Comparison of ENCODE assay signal across 10 mouse cellular contexts in genomic region chr7:140062307-140062706, GRCm38 (mm10). TPM values are rescaled to one million over a fixed set of nuclear protein-coding genes. Genes with fewer than 3 reads are reported as not detected.
DNase-seq lines count a peak whose midpoint lies in the region; ATAC-seq and TF ChIP-seq lines count a peak whose summit lies in the region.
"Had no signal": no experiment of that assay in that cellular context is flagged by ENCODE, and none has a peak within 500 bp of the region (broad histone marks: within the 10 kb centered on the region; RNA-seq: fewer than 3 reads in every experiment).

No protein-coding gene starts in this region.

- no peak overlapping the region for H3K9ac ChIP-seq in midbrain, embryonic 14.5 days (replicated peaks; ENCODE audit: low read length)
- H3K9ac ChIP-seq: liver, embryonic 15.5 days had no signal

- DNase-seq in cerebellum, adult 2 months, result no peak
- no peak for DNase-seq in cerebellum, adult 11 months
- DNase-seq in thymus, postnatal 4 days, result peak; percentile 44
- DNase-seq in thymus, adult 2 months, result no peak
- DNase-seq in kidney, adult 9 months, result peak; percentile 33
- peak; percentile 59 for DNase-seq in midbrain, embryonic 14.5 days
- DNase-seq in right cerebral cortex, postnatal 36 days (ENCODE audit: low spot score in 2 of 2), result no peak
- no peak for DNase-seq in cerebellum, adult 9-11 months

- WGBS in cerebellum, adult 2 months, result 18% methylated on average over 11 of the region's 11 CpGs
- 36% methylated on average over 11 of the region's 11 CpGs for WGBS in thymus, adult 2 months
- 8% methylated on average over 11 of the region's 11 CpGs for WGBS in midbrain, embryonic 14.5 days

- 0 out of 2 replicates have a peak, but pooled peaks cover 3% of the 10 kb centered on the region for H3K4me1 ChIP-seq in cerebellum, adult 2 months (ENCODE audit: control insufficient read depth, insufficient read depth, low read length)
- 0 out of 2 replicates have a peak, but pooled peaks cover 5% of the 10 kb centered on the region for H3K4me1 ChIP-seq in thymus, adult 2 months (replicated peaks; ENCODE audit: control insufficient read depth, insufficient read depth, low read length)
- H3K4me1 ChIP-seq in midbrain, embryonic 14.5 days (ENCODE audit: control insufficient read depth, insufficient read depth, low read length), result peaks cover 45% of the 10 kb centered on the region

- H3K9me3 ChIP-seq in midbrain, embryonic 14.5 days (ENCODE audit: control insufficient read depth, low read length), result no peaks in the 10 kb centered on the region
- H3K9me3 ChIP-seq: liver, embryonic 15.5 days had no signal

- no peak overlapping the region for H3K4me3 ChIP-seq in cerebellum, adult 2 months (replicated peaks; ENCODE audit: insufficient read depth, low read depth, low read length)
- H3K4me3 ChIP-seq in thymus, adult 2 months (ENCODE audit: control insufficient read depth, insufficient read depth, low read length), result no peak overlapping the region
- H3K4me3 ChIP-seq in midbrain, embryonic 14.5 days (replicated peaks; ENCODE audit: low read depth, low read length), result no peak overlapping the region
- H3K4me3 ChIP-seq: erythroblast, embryonic 14.5 days; liver, embryonic 15.5 days had no signal

- no peak for TF ChIP-seq POLR2A in cerebellum, adult 2 months (IDR thresholded peaks at IDR 0.05; ENCODE audit: borderline replicate concordance, insufficient read depth, low read length)
- TF ChIP-seq POLR2A in thymus, adult 2 months (IDR thresholded peaks at IDR 0.05; ENCODE audit: control insufficient read depth, extremely low read depth, insufficient read depth, low read length, poor library complexity), result no peak

- peak; percentile 42; the same call in 1 of the 2 replicates for TF ChIP-seq CTCF in cerebellum, adult 2 months (IDR thresholded peaks at IDR 0.05; ENCODE audit: borderline replicate concordance, insufficient read depth, low read depth, low read length)
- no peak for TF ChIP-seq CTCF in thymus, adult 2 months (IDR thresholded peaks at IDR 0.05; ENCODE audit: borderline replicate concordance, control insufficient read depth, extremely low read depth, insufficient read depth, low read length, poor library complexity)

- H3K27ac ChIP-seq in cerebellum, adult 2 months (ENCODE audit: insufficient read depth, low read length), result no peak overlapping the region
- H3K27ac ChIP-seq in thymus, adult 2 months (ENCODE audit: control insufficient read depth, insufficient read depth, low read length), result no peak overlapping the region
- H3K27ac ChIP-seq in midbrain, embryonic 14.5 days (replicated peaks; ENCODE audit: low read depth, low read length), result no peak overlapping the region
- H3K27ac ChIP-seq: liver, embryonic 15.5 days had no signal

- H3K27me3 ChIP-seq in cerebellum, adult 2 months (ENCODE audit: control insufficient read depth, insufficient read depth, low read length), result peaks cover 6% of the 10 kb centered on the region; the same call in 1 of the 2 replicates
- H3K27me3 ChIP-seq in thymus, adult 2 months (ENCODE audit: control insufficient read depth, insufficient read depth, low read length), result peaks cover 23% of the 10 kb centered on the region; the same call in 1 of the 2 replicates
- H3K27me3 ChIP-seq in midbrain, embryonic 14.5 days (ENCODE audit: control insufficient read depth, insufficient read depth, low read length), result peaks cover 51% of the 10 kb centered on the region

- H3K4me2 ChIP-seq in midbrain, embryonic 14.5 days (ENCODE audit: low read length), result no peak overlapping the region; the same call in 1 of the 2 replicates
- H3K4me2 ChIP-seq: liver, embryonic 15.5 days had no signal

- ATAC-seq in midbrain, embryonic 14.5 days (ENCODE audit: low FRiP score, low TSS enrichment), result no peak

- no peaks in the 10 kb centered on the region for H3K36me3 ChIP-seq in thymus, adult 2 months (ENCODE audit: control insufficient read depth, insufficient read depth, low read length)
- H3K36me3 ChIP-seq in midbrain, embryonic 14.5 days (ENCODE audit: control insufficient read depth, insufficient read depth, low read length), result no peaks in the 10 kb centered on the region
- H3K36me3 ChIP-seq: liver, embryonic 15.5 days had no signal

RNA-seq across cellular contexts. Expression of gene Msx3, which starts 13.4 kb away (rescaled TPM):
- polyA plus RNA-seq in cerebellum, adult 2 months (2012; rRNA removed), result not detected in 2 replicates
- polyA plus RNA-seq in thymus, adult 2 months (2012; rRNA removed), result 1.4 TPM in 2 replicates
- 5.1 and 5.8 TPM in 2 replicates for polyA plus RNA-seq in midbrain, embryonic 14.5 days (2014; fragmentation: Nextera tagmentation; extraction: Ambion mirVana)
- polyA plus RNA-seq: erythroblast, embryonic 14.5 days; liver, embryonic 15.5 days had no signal

RNA-seq across cellular contexts. Expression of gene Caly, which starts 20.0 kb away (rescaled TPM):
- 189 and 198 TPM in 2 replicates for polyA plus RNA-seq in cerebellum, adult 2 months (2012; rRNA removed)
- 0.14 and 0.44 TPM in 2 replicates for polyA plus RNA-seq in thymus, adult 2 months (2012; rRNA removed)
- 184 and 275 TPM in 2 replicates for polyA plus RNA-seq in midbrain, embryonic 14.5 days (2014; fragmentation: Nextera tagmentation; extraction: Ambion mirVana)
- polyA plus RNA-seq: liver, embryonic 15.5 days had no signal

RNA-seq across cellular contexts. Expression of gene Tubgcp2, which starts 25.8 kb away (rescaled TPM):
- polyA plus RNA-seq in cerebellum, adult 2 months (2012; rRNA removed), result 51.4 and 54.5 TPM in 2 replicates
- 39.7 and 40.6 TPM in 2 replicates for polyA plus RNA-seq in thymus, adult 2 months (2012; rRNA removed)
- polyA plus RNA-seq in midbrain, embryonic 14.5 days (2014; fragmentation: Nextera tagmentation; extraction: Ambion mirVana), result 58.6 and 64.7 TPM in 2 replicates

RNA-seq across cellular contexts. Expression of gene Zfp511, which starts 26.1 kb away (rescaled TPM):
- 75.8 and 76.9 TPM in 2 replicates for polyA plus RNA-seq in cerebellum, adult 2 months (2012; rRNA removed)
- 123 and 143 TPM in 2 replicates for polyA plus RNA-seq in thymus, adult 2 months (2012; rRNA removed)
- 51.5 and 55.9 TPM in 2 replicates for polyA plus RNA-seq in midbrain, embryonic 14.5 days (2014; fragmentation: Nextera tagmentation; extraction: Ambion mirVana)

RNA-seq across cellular contexts. Expression of gene Prap1, which starts 30.9 kb away (rescaled TPM):
- polyA plus RNA-seq in cerebellum, adult 2 months (2012; rRNA removed), result not detected in 2 replicates
- 2.4 and 5.2 TPM in 2 replicates for polyA plus RNA-seq in thymus, adult 2 months (2012; rRNA removed)
- not detected in 2 replicates for polyA plus RNA-seq in midbrain, embryonic 14.5 days (2014; fragmentation: Nextera tagmentation; extraction: Ambion mirVana)
- polyA plus RNA-seq: erythroblast, embryonic 14.5 days had no signal

Comparison
In these comparisons a context has a peak if more than half of its experiments do, and no peak if none do; other contexts are left out.
1. DNase-seq: peak in thymus, postnatal 4 days (single experiment), kidney, adult 9 months (single experiment) and midbrain, embryonic 14.5 days (single experiment); none in cerebellum, adult 2 months (0 of 2), cerebellum, adult 11 months (single experiment), thymus, adult 2 months (single experiment), right cerebral cortex, postnatal 36 days (0 of 2) and cerebellum, adult 9-11 months (single experiment).
2. RNA of gene Caly, which starts 20.0 kb away (polyA plus RNA-seq): 189 to 198 TPM in cerebellum, adult 2 months and 184 to 275 TPM in midbrain, embryonic 14.5 days; 0.14 to 0.44 TPM in thymus, adult 2 months; every median in the first group is over 100 times any median in the second.